Mouse (Mus musculus) lung, postnatal 0 days (tissue): ENCODE data around the gene Ttc39d.

ENCODE experiments used
- CTCF ChIP-seq: IDR thresholded peaks from 2 replicates; pipeline ENCODE4 v1.5.1; 2016; ENCODE audit warnings: antibody characterized with exemption, mild to moderate bottlenecking
- EP300 ChIP-seq: IDR thresholded peaks from 2 replicates; pipeline ENCODE4 v1.6.1; 2016; ENCODE audit warnings: antibody characterized with exemption, mild to moderate bottlenecking, control low read depth

GRCm38 (mm10) chr17:80157489-80157888, 49.8 kb upstream of the Ttc39d start:
- no peak for TF ChIP-seq CTCF
- no peak for TF ChIP-seq EP300
